Mouse (Mus musculus) kidney, postnatal 0 days (tissue): ENCODE measurements around the gene Hist1h2ae. TPM values are rescaled to one million over a fixed set of nuclear protein-coding genes. Genes with fewer than 3 reads are reported as not detected.
A peak's percentile ranks its signal among the peaks of the same experiment; 100 is the strongest.

Experiments
- ATAC-seq: fragments of 200-750 bp; cut with Nextera tagmentation; replicated peaks from 2 replicates; pipeline ENCODE4 v1.8.0; 2017; ENCODE audit warnings: low read depth, moderate number of reproducible peaks, moderate TSS enrichment, moderate library complexity; ENCODE audit not compliant: low FRiP score
- DNase-seq: peaks from one replicate; pipeline ENCODE4 v3.0.0-alpha.2; 2016; ENCODE audit warnings: low spot score
- H3K27ac ChIP-seq: fragments of 300-500 bp; sonication (generic); 2 replicates; pipeline ENCODE4 v1.5.1; 2014; ENCODE audit warnings: mild to moderate bottlenecking
- H3K27me3 ChIP-seq: fragments of 300-500 bp; sonication (generic); 2 replicates; pipeline ENCODE4 v1.6.1; 2014; ENCODE audit warnings: low read length, mixed read lengths; ENCODE audit not compliant: insufficient read depth
- H3K36me3 ChIP-seq: fragments of 300-500 bp; sonication (generic); 2 replicates; pipeline ENCODE4 v1.6.1; 2014; ENCODE audit warnings: low read length, mixed read lengths; ENCODE audit not compliant: insufficient read depth
- H3K4me1 ChIP-seq: fragments of 300-500 bp; sonication (generic); replicated peaks from 2 replicates; pipeline ENCODE4 v1.6.1; 2014; ENCODE audit warnings: antibody characterized with exemption, low read length, mixed read lengths; ENCODE audit not compliant: insufficient read depth
- H3K4me2 ChIP-seq: fragments of 300-500 bp; sonication (generic); 2 replicates; pipeline ENCODE4 v1.6.1; 2014; ENCODE audit warnings: mild to moderate bottlenecking, low read length, moderate library complexity, mixed read lengths
- H3K4me3 ChIP-seq: fragments of 300-500 bp; sonication (generic); replicated peaks from 2 replicates; pipeline ENCODE4 v1.5.1; 2014; ENCODE audit warnings: low read depth, low read length
- H3K9ac ChIP-seq: fragments of 300-500 bp; sonication (generic); 2 replicates; pipeline ENCODE4 v1.6.1; 2014; ENCODE audit warnings: low read depth, low read length
- H3K9me3 ChIP-seq: fragments of 300-500 bp; sonication (generic); replicated peaks from 2 replicates; pipeline ENCODE4 v1.6.1; 2016; ENCODE audit warnings: low read length, inconsistent platforms, mixed read lengths
- CTCF ChIP-seq: IDR thresholded peaks from 2 replicates; pipeline ENCODE4 v1.5.1; 2016; ENCODE audit warnings: antibody characterized with exemption, low read depth, mild to moderate bottlenecking, moderate library complexity
- WGBS: fragments of 180-500 bp; shearing (Covaris S2); extraction: QIAGEN DNeasy Blood & Tissue Kit; methylation state at CpG from one replicate; pipeline ENCODE4 v1.1.7; 2014; 5-methylcytosine and 5-hydroxymethylcytosine counted together
- polyA plus RNA-seq: library from polyadenylated mRNA; unstranded; fragments of >200 nt; fragmentation: Nextera tagmentation; extraction: Ambion mirVana; gene quantifications from 2 replicates; pipeline ENCODE4 v1.2.1, GENCODE M21; 2015

Gene Hist1h2ae
- polyA plus RNA-seq, 1 experiment from 2014 or later: 50.2 TPM

DNA sequence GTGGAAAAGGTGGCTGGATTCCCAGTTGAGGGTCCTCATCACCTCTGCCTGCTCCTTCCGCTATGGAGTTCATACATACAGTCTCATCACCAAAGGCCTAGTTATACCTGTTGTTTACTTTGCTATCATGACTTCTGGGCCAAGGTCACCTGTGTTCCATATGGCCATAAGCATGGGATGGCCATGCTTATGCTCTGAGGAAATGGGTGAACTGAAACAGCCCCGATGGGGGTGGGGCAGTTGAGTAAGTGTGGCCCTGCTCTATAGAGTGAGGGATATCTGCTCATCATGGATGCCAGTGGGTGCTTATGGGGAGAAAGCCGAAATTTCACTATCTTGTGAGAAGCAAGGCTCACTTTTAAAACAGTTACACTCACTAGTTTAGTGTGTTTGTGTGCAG, 34.0 kb upstream of the Hist1h2ae start:
- no peak for ATAC-seq

GRCm38 (mm10) chr13:23604452-23604851, 33.4 kb upstream of the Hist1h2ae start:
- Histone ChIP-seq H3K36me3 (no peaks in the 10 kb centered on the region), H3K27ac (no peak overlapping the region), H3K9ac (no peak overlapping the region), H3K4me2 (no peak overlapping the region), H3K4me1 (no peaks in the 10 kb centered on the region), H3K9me3 (no peaks in the 10 kb centered on the region), H3K4me3 (no peak overlapping the region), H3K27me3 (no peaks in the 10 kb centered on the region)
- no peak for ATAC-seq
- TF ChIP-seq CTCF: no peak
- WGBS: 33% methylated on average over 3 of the region's 3 CpGs
- DNase-seq: peak; percentile 51

More for the DNA sequence above, 34.0 kb upstream of the Hist1h2ae start:
- no peak for DNase-seq
- Histone ChIP-seq H3K4me1 (no peaks in the 10 kb centered on the region), H3K4me3 (no peak overlapping the region), H3K9ac (no peak overlapping the region), H3K36me3 (no peaks in the 10 kb centered on the region), H3K27me3 (no peaks in the 10 kb centered on the region), H3K9me3 (no peaks in the 10 kb centered on the region), H3K27ac (no peak overlapping the region), H3K4me2 (no peak overlapping the region)
- 91% methylated on average over 3 of the region's 3 CpGs for WGBS
- no peak for TF ChIP-seq CTCF

DNA sequence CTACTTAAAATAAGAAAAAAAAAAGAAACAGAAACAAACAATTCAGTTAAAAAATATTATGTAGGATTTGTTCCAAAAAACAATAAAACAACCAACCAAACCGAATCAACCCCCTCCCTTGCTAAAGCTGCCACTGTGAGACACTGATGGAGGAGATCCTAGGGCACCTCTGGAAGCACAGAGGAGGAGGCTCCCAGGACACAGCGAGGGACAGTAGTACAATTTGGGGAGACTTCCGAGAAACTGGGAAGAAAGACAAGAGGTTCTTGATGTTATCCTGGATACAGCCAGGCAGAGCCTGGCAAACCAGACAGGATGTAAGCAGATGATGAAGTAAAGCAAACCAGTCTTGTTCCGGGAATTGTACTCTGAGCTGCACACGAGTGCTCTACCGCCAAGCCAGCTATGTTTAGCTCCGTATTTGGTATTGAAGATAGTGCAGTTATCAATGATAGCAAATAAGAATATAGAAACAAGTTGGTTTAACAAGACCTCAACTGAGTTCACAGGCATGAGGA, 32.2 kb upstream of the Hist1h2ae start:
- peak; percentile 26 for DNase-seq
- no peak for TF ChIP-seq CTCF
- H3K9me3 ChIP-seq: no peaks in the 10 kb centered on the region
- no peak overlapping the region for H3K9ac ChIP-seq
- WGBS: 71% methylated on average over 7 of the region's 7 CpGs
- no peak overlapping the region for H3K27ac ChIP-seq
- no peak overlapping the region for H3K4me2 ChIP-seq
- no peak overlapping the region for H3K4me3 ChIP-seq
- H3K4me1 ChIP-seq: no peaks in the 10 kb centered on the region
- no peak for ATAC-seq
- no peaks in the 10 kb centered on the region for H3K27me3 ChIP-seq
- no peaks in the 10 kb centered on the region for H3K36me3 ChIP-seq

- Histone ChIP-seq H3K4me3 (no peak overlapping the region), H3K9me3 (no peaks in the 10 kb centered on the region), H3K9ac (no peak overlapping the region), H3K4me1 (no peaks in the 10 kb centered on the region), H3K27me3 (no peaks in the 10 kb centered on the region), H3K36me3 (no peaks in the 10 kb centered on the region), H3K27ac (no peak overlapping the region), H3K4me2 (no peak overlapping the region)
- ATAC-seq (0 out of 2 replicates have a peak, but pooled peaks have one; percentile 40), DNase-seq (peak; percentile 94)
- TF ChIP-seq CTCF: peak; percentile 94
- WGBS: 7% methylated on average over 9 of the region's 9 CpGs
These were observed 26.9 kb upstream of the Hist1h2ae start for GRCm38 (mm10) chr13:23597957-23598356.

- no peaks in the 10 kb centered on the region for H3K27me3 ChIP-seq
- peaks cover 4% of the 10 kb centered on the region; the same call in 1 of the 2 replicates for H3K4me1 ChIP-seq
- TF ChIP-seq CTCF: no peak
- H3K36me3 ChIP-seq: no peaks in the 10 kb centered on the region
- no peak overlapping the region for H3K4me2 ChIP-seq
- DNase-seq (no peak), ATAC-seq (no peak)
- WGBS: 81% methylated on average over 7 of the region's 7 CpGs
- no peaks in the 10 kb centered on the region for H3K9me3 ChIP-seq
- no peak overlapping the region for H3K9ac ChIP-seq
- no peak overlapping the region for H3K4me3 ChIP-seq
- no peak overlapping the region for H3K27ac ChIP-seq
These were observed 24.8 kb upstream of the Hist1h2ae start for GRCm38 (mm10) chr13:23595622-23596372.

GRCm38 (mm10) chr13:23595185-23595584, 24.2 kb upstream of the Hist1h2ae start:
- H3K9me3 ChIP-seq: no peaks in the 10 kb centered on the region
- H3K36me3 ChIP-seq: no peaks in the 10 kb centered on the region
- 91% methylated on average over 2 of the region's 2 CpGs for WGBS
- peaks cover 4% of the 10 kb centered on the region; the same call in 1 of the 2 replicates for H3K4me1 ChIP-seq
- no peak overlapping the region for H3K4me3 ChIP-seq
- no peak overlapping the region for H3K27ac ChIP-seq
- H3K4me2 ChIP-seq: no peak overlapping the region
- DNase-seq: no peak
- H3K9ac ChIP-seq: no peak overlapping the region
- no peak for TF ChIP-seq CTCF
- no peaks in the 10 kb centered on the region for H3K27me3 ChIP-seq
- ATAC-seq: no peak
